Mouse (Mus musculus) stomach, adult 2 months (tissue): ENCODE measurements around the gene Smad1. TPM values are rescaled to one million over a fixed set of nuclear protein-coding genes. Genes with fewer than 3 reads are reported as not detected.

ENCODE experiments used
- polyA plus RNA-seq: library from polyadenylated mRNA; depleted of rRNA; stranded (reverse); fragments of >200 nt; gene quantifications from 2 replicates; pipeline ENCODE4 v1.2.3, GENCODE M21; 2012; rRNA removed

Gene Smad1
- polyA plus RNA-seq: 26.7 and 30.1 TPM in 2 replicates

DNA sequence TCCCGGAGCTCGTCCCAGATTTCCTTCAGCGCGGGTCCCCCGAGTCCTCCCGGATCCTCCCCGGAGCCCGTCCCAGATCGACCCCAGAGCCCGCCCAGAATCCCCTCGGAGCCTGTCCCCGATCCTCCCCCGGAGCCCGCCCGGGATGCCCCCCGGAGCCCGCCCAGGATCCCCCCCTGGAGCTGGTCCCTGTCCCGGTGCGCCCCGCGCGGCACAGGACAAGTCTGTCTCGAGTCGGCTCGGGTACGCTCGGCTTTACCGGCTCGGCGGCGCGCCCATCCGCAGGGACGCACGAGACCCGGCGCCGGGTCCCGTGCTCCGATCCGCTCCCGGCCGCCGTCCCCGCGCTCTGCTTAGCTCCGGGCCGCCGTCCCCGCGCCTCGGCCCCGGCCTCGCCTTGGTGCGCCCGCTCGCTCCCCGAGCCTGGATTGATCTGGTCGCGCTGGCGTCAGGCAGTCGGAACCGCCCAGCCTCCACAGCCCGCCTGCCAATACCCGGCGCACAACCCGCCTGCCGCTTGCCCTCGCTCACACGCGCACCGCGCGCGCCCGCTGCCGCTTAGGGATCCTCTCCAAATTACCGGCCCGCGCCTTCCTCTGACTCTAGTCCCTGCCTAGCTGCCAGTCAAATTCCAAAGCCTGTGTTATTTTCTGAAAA, at the start of gene Smad1:
TSS of gene Smad1 (minus strand) at position 525 of the 657 bp plus-strand sequence.

GRCm38 (mm10) chr8:79294610-79295275, 104.6 kb downstream of the Smad1 start, which contains the start of gene Mmaa:
Mmaa (minus strand) TSS chr8:79294937.

Other genes starting within 250 kb of the Smad1 start
- gene 1700011L22Rik, start 150.9 kb downstream of the Smad1 start, polyA plus RNA-seq: not detected in 2 replicates
- 0.96 and 1.2 TPM in 2 replicates for gene Mmaa, start 104.6 kb downstream of the Smad1 start, polyA plus RNA-seq
- 5.8 and 6.9 TPM in 2 replicates for gene Otud4, start 240.1 kb upstream of the Smad1 start, polyA plus RNA-seq